Mouse (Mus musculus) regulatory T cell (primary cell): Measurements from ENCODE around the gene Gm28372.
"Not testable (repeated sequence)": the region's sequence is repeated elsewhere in the genome, so short reads cannot be mapped to it uniquely, and the experiment has no call there.

ENCODE experiments used
- in situ Hi-C: fragments of 300-600 bp; cut with MboI, MseI; formaldehyde crosslinking; loops from one replicate; pipeline ENCODE4 v1.15.1; 2025; ENCODE audit warnings: high pct_unique_total_duplicates

Gene Gm28372

DNA sequence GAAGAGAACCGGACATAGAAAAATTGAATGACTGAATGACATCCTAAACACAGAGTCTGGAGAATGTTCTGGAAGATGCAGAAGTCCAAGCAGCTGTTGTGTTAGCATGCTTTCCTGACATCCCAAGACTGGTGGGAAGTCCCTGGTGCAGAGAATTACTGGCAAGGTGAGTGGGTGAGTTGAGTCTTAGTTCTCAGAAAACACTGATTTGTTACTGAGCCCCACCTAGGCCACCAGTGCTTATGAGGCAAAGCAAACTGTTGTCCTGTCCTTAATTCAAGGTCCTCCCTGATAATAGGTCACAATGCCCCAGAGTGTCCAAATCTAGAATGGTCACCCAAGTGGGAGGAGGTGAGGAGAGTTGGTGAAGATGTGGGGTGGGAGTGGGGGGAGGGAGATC, at the start of gene Gm28372, which contains the start of gene 1700020A23Rik:
TSS of gene Gm28372 (plus strand) at position 301 of the 400 bp plus-strand sequence.
TSS of gene 1700020A23Rik (plus strand) at position 321 of the 400 bp plus-strand sequence.
- in situ Hi-C loops = no loop called here

DNA sequence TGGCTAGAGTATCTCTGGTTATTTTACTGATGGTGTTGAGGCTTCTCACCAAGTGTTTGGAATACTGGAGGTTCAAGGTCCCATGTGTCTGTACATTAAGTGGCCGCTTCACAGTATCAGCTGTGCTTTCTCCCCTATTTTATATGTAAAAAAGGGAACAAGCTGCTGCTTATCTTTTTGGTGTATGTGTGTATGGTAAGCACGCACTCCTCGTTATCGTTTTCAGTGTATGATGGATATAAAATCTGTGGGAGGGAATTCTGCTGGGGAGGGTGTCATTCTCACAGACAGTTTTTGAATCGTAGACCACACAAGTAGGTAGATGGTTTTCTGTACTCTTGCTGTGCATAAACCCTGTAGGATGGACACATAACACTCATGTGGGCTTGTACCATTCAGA, 47.5 kb upstream of the Gm28372 start:
- in situ Hi-C loops = no loop called here

DNA sequence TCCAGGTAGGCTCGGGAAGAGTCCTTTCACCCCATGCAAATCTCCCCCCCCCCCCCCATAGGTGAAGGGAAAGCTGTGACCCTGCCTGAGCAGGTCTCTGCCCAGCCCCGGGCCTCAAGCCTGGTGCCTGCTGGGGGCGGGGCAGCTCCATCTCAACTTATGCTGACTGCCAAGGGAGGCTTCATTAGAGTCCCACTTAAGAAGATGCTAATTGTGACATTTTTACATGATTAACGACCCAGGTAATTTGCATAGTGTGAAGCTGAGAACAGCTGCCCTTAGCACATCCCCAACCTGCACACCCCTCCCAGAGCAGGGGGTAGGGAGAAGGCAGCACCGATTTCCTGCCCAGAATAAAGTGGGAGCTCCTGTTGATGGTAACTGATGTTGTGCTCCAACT, 46.2 kb upstream of the Gm28372 start:
- in situ Hi-C loops = no loop called here

DNA sequence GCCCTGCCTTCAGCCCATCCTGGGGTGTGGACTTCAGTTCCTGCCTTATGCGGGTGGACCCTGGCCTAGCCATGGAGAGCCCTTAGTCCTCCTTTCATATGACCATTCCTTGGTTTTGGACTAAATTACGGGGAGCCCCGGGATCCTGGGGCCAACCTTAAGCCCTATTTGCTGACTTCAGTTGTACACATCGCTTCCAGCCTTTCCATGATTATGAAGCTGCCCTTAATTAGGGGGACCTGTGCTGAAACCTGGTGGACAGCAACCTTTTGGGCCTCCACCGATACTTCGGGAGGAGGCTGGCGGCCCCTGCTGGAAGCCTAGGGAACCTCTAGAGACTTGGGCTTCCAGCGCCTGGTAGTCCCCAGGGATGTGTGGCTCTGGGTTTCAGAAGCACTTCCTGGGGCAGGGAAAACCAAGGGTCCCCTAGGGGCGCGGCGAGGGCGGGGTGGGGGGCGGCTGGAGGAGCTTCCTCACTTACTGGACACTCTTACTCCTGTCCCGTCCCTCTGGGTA, 42.5 kb upstream of the Gm28372 start:
- in situ Hi-C loops = no loop called here

DNA sequence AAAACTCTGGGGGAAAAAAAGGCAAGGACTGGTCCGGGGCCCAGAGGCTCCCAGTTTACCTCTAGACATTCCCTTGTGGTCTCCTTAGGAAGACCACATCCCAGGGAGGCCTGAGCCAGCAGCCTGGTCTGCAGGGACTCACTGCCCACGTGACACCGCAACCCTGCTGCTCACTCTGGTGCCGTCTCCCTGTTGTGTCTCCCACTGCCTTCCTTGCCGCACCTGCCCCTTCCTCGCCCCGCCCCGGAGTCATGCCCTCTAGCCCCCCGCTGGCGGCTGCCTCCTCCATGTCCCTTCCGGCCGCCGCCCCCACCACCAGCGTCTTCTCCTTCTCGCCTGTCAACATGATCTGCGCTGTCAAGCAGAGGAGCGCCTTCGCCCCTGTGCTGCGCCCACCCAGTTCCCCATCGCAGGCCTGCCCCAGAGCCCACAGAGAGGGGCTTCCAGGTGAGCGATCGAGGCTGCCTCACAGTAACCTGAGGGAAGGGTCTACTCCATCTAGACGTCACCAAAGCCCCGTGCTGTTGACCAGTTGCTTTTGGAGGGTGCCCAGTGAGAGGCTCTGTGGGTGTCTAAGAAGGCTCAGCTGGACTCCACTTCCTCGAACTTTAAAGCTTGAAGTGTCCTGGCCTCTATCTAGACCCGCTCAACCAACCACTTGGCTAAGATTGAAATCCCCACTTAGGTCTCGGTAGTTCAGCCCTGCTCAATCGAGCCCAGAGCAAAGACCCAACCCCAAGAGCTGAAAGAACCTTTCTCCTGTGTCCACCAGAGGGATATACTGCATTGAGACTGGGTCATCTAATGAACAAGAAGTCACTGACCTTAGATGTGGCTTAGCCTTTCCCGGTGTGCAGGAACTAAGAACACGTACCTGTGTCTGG, 39.6 kb upstream of the Gm28372 start:
- in situ Hi-C loops = loop anchor here (5.0 kb wide), 1 partner anchor 58 kb away; no protein-coding TSS in a partner anchor

DNA sequence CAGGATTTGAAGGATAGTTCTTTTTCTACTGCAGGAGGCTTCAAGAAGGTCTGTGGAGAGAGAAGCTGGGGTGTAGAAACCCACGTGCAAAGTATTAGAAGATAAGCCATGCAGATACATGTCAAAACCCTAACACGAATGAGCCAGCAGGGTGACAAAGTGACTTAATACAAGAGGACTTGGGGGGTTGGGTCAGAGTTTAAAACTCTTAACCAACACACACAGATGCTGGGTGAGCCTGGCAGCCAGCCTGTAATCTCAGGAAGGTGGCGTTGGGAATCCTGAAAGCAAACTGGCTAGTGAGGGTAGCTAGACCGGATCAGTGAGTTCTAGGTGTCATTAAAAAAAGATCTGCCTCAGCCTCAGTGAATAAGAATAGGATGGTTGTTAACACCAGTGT, 37.7 kb upstream of the Gm28372 start:
- in situ Hi-C loops = loop anchor here (5.0 kb wide), 1 partner anchor 60 kb away; no protein-coding TSS in a partner anchor

DNA sequence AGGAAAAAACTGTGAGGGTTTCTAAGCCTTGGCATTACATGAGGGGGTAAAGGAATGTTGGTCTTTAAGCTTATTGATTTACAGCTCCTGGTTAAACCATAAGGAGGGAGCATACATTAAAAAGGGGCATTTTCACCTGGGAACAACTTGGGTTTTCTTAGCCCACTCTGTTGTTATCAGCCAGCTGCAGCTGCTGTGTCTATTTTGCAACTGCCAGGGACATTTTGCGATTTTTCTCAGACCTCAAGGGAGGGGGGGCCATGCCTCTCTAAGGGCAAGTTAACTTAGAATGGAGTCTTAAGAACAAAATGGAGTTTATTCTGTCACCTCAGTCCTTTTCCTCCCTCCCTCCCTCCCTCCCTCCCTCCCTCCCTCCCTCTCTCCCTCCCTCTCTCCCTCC, 32.0 kb upstream of the Gm28372 start:
- in situ Hi-C loops = not testable (repeated sequence)

DNA sequence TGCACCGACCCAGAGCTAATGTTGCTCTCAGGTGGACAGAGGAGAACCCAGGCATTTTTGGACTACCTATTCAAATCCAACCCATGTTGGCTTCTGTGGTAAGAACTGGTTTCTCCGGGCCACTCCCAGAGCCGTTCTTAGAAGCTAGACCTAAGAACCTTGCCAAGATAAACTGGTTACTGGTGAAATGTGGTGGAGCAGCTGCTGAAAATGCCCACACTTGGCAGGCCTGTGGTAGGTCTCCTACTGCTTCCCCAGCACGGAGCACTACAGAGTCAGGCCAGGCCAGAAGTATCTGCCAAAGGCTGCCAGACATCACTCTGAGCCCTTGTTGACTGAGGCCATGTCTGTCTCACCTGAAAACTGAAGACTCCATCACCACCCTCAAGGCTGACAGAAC, 30.1 kb upstream of the Gm28372 start:
- in situ Hi-C loops = no loop called here

DNA sequence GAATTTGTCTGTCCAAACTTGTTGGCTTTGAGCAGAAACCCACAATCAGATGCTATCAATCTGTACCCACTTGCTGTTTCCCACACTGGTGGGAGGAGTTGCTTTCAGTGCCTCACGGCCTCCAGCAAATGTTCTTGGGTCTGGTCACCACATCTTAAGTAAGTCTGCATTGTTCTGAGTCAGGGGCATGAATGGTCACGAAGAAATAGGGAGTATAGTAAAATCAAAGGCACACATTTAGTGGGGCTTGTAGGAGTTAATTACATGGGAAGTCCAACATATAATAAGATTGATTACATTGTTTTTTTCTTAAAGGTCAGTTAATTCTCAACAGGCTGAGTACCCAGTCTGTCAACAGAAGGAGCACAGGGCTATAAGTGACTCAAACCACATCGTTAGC, 21.8 kb upstream of the Gm28372 start:
- in situ Hi-C loops = no loop called here

DNA sequence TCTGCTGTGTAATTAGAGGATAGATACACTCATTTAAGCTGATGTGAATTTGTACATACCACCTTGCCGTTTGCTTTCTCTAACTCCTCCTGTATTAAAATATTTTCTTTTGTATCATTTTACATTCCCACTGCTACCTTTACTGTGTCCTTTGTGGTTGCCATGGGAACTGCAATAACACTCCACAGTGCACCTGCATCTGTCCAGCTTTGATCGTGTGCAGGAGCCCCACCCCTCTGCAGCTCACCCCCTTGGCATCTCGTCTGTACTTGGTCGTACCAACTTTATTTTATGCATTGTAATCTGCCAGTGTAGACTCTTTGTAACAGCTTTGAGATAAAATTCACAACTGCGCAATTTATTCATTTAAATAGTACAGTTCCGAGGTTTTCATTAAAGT, 21.1 kb upstream of the Gm28372 start:
- in situ Hi-C loops = no loop called here

DNA sequence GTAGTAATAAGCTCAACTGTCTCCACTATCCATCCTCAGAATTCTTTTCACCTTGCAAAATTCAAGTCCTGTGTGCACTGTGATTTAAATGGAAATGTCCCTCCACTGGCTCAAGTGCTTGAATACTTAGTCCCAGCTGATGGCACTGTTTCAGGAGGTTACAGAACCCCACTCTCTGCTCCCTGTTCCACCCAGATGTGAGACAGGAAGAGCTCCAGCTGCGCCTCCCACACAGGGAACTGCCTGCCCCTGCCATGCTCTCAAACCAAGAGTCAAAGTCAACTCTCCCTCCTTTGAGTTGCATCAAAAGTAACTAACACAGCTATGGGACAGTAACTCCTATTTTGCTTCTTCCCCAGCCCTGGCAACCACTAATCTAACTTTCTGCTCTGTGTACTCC, 18.8 kb upstream of the Gm28372 start:
- in situ Hi-C loops = no loop called here

DNA sequence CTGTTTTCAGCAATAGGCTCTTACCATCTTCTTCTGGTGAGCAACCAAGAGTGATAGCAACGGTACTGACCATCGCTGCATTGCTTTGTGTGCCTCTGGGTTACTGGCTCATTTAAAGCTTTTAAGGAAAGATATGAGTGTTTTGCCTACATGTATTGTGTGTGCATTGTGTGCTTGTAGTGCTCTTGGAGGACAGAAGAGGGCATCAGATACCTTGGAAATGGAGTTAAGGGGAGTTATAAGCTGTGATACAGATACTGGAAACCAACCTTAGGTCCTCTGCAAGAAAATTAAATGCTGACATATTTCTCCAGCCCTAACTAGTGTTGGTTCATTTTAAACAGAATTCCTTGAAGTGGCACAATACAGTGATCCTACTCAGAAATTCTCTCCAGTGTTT, 16.2 kb upstream of the Gm28372 start:
- in situ Hi-C loops = no loop called here

DNA sequence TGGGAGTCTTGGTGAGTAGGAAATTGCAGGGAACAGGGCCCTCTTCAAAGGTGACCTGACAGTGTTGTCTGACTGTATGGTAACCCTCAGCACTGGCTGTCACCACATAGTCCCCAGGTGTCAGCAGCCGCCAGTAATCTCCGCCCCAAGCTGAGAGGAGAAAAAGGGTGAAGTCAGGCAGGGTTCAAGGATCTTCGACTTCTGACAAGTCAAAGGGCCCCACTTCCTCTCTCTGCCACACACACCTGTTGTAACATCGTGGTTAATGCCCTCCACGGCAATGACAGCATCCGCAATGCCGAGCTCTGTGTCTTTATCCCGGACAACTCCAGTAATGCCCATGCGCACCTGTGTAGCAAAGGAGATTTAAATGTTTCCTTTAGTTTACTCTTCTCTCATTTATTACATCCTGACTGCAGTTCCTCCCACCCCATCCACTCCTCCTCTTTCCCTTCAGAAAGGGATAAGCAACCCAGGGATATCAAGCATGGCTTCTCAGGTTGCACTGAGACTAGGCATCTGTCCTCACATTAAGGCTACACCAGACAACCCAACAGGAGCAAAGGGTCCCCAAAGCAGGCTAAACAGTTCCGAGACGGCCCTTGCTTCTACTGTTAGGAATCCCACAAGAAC, 13.9 kb upstream of the Gm28372 start:
- in situ Hi-C loops = no loop called here

DNA sequence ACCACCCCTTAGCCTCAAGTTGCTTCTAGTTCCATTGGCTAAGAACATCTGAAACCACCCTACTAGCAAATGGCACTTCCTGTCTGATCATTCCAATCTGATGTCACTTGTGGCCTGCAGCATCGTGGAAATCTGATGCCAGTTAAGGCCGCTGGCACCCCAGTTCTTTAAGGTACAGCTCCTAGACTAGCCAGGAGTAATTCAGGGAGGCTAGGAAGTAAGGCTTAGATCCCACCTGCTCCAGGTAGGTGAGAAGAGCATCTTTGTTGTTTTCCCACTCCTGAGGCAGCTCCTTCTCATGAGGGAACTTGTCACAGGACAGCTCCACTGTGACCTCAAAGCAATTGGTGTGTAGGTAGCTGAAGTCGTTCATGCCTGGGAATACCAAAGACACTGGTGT, 12.2 kb upstream of the Gm28372 start:
- in situ Hi-C loops = no loop called here

DNA sequence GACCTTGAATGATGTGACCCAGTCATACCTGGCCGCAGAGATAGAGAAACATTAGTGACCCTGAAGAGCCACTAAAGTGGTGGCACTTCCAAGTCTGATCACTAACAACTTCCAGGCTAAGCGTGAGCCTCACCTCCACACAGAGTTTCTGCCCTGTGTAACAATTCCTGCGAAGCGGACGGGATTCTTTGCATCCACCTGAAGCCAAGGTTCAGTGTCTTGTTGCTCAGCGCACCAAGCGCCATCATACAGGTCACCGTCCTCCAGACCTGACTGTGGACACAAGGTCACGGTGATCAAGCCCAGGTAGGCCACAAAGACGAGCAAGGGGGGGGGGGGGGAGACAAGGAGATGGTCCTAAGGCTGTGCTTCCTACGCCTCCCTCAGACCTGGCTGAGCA, 9.3 kb upstream of the Gm28372 start:
- in situ Hi-C loops = no loop called here

DNA sequence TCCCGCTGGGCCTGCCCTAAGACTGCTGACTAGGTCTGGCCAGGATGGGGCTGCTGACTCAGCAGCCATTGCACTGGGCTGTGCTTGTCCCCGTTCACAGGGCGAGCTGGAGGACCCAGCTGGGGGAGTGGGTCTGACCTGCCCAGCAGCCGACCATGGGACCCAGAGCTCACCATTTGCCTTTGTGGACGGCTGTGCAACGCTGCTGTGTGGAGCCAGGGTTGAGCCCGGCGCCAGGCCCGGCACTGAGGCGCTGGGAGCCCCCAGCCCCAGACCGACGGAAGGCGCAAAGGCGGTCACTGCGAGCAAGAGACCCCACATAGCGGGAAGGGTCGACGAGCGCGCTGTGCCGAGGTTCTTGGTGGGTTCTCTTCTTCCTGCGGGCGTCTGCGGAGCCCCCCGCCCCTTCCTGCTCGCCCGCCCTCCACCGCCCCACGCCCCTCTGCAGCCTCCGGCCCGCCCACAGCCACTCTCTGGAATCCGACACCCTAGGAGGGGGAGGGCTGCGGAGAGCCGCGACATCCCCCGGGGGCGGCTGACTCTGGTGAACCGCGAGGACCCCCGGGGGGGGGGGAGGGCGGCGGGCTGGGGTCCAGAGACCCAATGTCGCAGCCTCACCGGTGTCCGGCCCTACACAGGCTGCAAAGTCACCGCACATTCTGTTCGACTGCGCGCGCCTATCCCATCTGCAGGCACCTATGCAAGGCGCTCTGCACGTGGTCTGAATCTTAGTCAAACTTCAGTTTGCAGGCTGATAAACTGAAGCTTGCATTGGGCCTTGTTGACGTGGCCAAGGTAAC, 7.7 kb upstream of the Gm28372 start, which contains the start of gene Cpxm1:
TSS of gene Cpxm1 (minus strand) at position 389 of the 800 bp plus-strand sequence.
- in situ Hi-C loops = no loop called here

DNA sequence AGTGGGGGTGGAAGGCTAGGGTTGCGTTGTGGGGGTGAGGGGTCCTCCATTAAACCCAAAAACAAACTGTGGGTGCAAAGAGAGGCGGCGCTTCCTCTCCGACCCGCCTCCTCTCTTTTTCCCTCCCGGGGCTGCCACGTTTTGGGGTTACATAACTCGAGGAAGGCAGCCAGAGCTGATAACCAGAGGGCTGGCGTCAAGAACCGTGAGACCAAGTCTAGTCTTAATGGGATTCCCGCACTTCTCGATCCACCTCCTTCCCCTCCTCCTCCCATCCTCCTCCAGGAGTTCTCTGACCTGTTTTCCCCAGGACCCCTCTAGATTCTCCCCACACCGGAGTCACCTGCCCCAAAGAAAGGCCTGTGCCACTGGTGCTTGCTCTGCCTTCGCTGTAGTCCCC, 6.9 kb upstream of the Gm28372 start:
- in situ Hi-C loops = no loop called here

DNA sequence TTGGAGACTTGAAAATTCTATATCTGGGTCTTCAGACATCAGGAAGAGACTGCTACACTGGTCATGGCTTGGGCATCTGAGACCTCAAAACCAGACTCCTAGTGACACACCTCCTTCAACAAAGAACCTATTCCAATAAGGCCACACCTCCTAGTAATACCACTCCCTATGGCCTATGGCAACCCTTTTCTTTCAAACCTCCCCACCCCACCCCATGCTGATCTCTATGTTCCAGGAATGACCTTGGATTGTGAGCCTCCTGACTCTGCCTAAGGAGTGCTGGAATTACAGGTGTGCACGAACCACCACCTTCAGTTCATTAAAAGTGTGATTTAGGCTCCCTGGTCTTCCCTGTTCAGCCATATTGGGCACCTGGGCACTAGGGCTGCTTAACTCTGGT, 5.0 kb upstream of the Gm28372 start:
- in situ Hi-C loops = no loop called here

DNA sequence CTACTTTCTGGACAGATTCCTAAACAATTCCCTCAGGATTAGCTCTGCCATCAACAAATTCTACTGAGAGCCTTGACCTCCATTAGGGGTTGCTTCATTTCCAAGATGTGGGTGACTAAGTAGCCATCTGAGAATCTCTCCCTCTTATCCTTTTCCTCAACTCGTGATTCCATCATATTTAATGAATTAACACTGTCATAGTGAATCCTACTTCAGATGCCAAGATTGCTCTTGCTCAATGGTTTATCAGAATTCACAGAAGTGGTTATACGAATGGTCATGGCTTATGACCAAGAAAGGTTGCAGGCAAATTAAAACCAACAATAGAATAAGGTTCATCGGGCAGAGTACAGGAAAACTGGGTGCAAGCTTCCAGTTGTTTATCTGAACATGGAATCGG, 3.1 kb upstream of the Gm28372 start:
- in situ Hi-C loops = no loop called here

DNA sequence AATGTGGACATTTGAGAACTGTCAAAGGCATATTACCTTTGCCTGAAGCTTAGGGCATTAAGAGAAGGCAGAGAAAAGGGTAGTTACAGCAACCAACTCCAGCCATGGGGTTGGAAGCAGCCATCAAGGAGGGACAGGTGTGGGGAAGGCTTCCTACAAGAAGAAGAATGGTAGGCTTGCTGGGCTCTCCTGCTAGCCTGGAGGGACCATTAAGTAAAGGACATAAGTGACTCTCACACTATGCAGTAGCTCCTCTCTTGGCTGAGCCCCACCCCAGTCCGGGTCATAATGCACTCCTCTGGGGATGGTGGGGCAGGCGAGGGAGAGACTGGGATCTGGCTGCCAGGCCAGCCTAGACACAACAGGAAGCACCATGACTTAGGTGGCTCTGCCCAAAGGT, 1.1 kb downstream of the Gm28372 start, which contains the start of gene Tmem239:
TSS of gene Tmem239 (plus strand) at position 301 of the 400 bp plus-strand sequence.
- in situ Hi-C loops = no loop called here

DNA sequence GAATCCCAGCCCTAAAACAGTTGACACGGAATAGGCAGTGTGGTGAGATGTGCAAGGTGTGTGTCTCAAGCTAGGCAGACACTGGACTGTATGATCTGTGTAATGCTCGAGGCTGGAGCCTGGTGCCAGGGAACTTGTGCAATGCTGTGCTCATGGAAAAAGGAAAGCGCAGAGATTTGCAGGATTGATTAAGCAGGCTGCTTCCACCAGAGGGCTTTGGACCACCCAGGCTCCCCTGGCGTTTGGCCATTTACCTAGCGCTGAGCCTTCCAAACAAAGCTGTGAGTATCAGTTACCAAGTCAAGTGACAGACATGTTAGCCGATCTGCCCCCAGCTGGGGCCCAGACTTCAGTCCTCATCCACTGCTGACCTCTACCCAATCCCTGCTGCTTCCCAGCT, 3.2 kb downstream of the Gm28372 start:
- in situ Hi-C loops = no loop called here
